Mouse (Mus musculus): ENCODE measurements around the gene Cx3cr1.

GRCm38 (mm10) chr9:120029880-120030279 is 39.8 kb downstream of the Cx3cr1 start:
- TF ChIP-seq CTCF (IDR thresholded peaks at IDR 0.05; ENCODE audit: insufficient read depth, low read length): no peak
- TF ChIP-seq POLR2A (IDR thresholded peaks at IDR 0.05; ENCODE audit: borderline replicate concordance, extremely low read depth, low read depth, low read length): no peak

Data from lung, adult 2 months (tissue).